Mouse (Mus musculus) MEL (cell line): Measurements from ENCODE around the gene Tle3.

ENCODE experiments used
- CTCF ChIP-seq, 3 experiments: IDR thresholded peaks in 2 of 3; conservative IDR thresholded peaks in 1 of 3; 2 replicates each; pipeline ENCODE4 v1.5.1; 2011 to 2012; ENCODE audit warnings: low read length in 3 of 3, low read depth in 2 of 3, mild to moderate bottlenecking in 2 of 3, improper control_type of control experiment in 1 of 3, inconsistent platforms in 1 of 3, mixed read lengths in 1 of 3, moderate library complexity in 1 of 3; ENCODE audit not compliant: control insufficient read depth in 1 of 3, insufficient read depth in 1 of 3, poor library complexity in 1 of 3, severe bottlenecking in 1 of 3
- ELF1 ChIP-seq: IDR thresholded peaks from 2 replicates; pipeline ENCODE4 v1.6.1; 2014; ENCODE audit warnings: low read depth, mild to moderate bottlenecking, inconsistent platforms, low read length, improper control_type of control experiment, moderate library complexity
- MAFK ChIP-seq: IDR thresholded peaks from 2 replicates; pipeline ENCODE4 v1.6.1; 2011; ENCODE audit warnings: low read depth, mild to moderate bottlenecking, low read length, improper control_type of control experiment, borderline replicate concordance
- USF1 ChIP-seq: IDR thresholded peaks from 2 replicates; pipeline ENCODE4 v1.6.1; 2014; ENCODE audit warnings: low read depth, mild to moderate bottlenecking, inconsistent platforms, low read length, improper control_type of control experiment, moderate library complexity

DNA sequence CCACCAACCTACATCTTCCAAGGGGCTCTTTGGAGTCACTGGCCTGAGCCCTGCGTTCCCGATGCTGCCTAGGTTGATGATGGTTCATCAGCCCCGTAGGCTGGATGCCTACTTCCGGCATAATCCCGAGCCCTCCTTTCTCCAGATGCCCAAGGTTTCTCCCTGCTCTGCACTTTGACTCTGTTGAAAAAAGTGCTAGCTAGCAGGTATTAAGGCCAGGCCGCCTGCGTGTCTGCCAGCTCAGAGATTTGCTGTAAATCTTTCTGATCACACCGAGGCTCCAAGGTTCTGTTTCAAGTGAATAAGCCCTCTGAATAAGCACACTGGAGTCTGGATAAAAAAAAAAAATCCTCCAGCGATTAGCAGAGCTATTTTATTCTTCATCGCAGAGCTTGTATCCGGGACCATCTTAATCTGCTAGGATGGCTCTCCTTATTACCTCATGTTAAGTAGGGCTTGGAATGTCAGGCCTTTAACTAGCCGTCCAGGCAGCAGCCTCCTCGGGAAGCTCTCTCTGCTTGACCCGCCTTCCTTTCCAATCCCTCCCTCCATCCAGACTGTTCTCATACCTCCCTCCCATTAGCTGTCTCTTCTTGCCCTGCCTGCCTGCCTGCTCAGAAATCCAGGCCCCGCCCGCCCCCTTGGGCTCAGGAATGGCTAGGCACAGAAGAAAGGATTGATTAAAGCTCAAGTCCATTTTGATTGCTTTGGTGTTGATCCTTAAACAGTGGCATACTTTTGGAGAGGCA is 31.9 kb downstream of the Tle3 start:
- TF ChIP-seq CTCF (IDR thresholded peaks at IDR 0.05 in 2 of 3, conservative IDR thresholded peaks at IDR 0.05 in 1 of 3; ENCODE audit: control insufficient read depth in 1 of 3, insufficient read depth in 1 of 3, low read depth in 2 of 3, low read length in 3 of 3, poor library complexity in 1 of 3, severe bottlenecking in 1 of 3) (no peak), USF1 (no peak), ELF1 (no peak), MAFK (no peak)
